Mouse (Mus musculus) embryonic fibroblast, embryonic 13.5 days (primary cell): ENCODE measurements around the gene Mtmr3.

Source experiments
- CTCF ChIP-seq: IDR thresholded peaks from 2 replicates; pipeline ENCODE4 v1.5.1; 2011; ENCODE audit warnings: mild to moderate bottlenecking, control low read depth, low read length, moderate library complexity, borderline replicate concordance; ENCODE audit not compliant: insufficient read depth
- POLR2A ChIP-seq: IDR thresholded peaks from 2 replicates; pipeline ENCODE4 v1.6.1; 2011; ENCODE audit warnings: low read depth, mild to moderate bottlenecking, control low read depth, low read length, moderate library complexity

- TF ChIP-seq CTCF (no peak), POLR2A (no peak)
Measured at GRCm38 (mm10) chr11:4460615-4461014, 134.0 kb downstream of the Mtmr3 start.
